Mouse (Mus musculus) macrophage (primary cell): ENCODE results near the gene Asb10. TPM values are rescaled to one million over a fixed set of nuclear protein-coding genes. Genes with fewer than 3 reads are reported as not detected.

Experiments used
- H3K27ac ChIP-seq: fragments of 350-480 bp; formaldehyde crosslinking; 2 replicates; pipeline ENCODE4 v1.9.0; 2021
- H3K36me3 ChIP-seq: fragments of 350-480 bp; formaldehyde crosslinking; 2 replicates; pipeline ENCODE4 v1.9.0; 2021; ENCODE audit errors: inconsistent target
- H3K4me3 ChIP-seq: fragments of 350-480 bp; formaldehyde crosslinking; 2 replicates; pipeline ENCODE4 v1.9.0; 2021; ENCODE audit errors: inconsistent target
- H3K79me2 ChIP-seq: fragments of 350-480 bp; formaldehyde crosslinking; 2 replicates; pipeline ENCODE4 v1.9.0; 2021; ENCODE audit errors: inconsistent target
- WGBS: methylation state at CpG from one replicate; pipeline ENCODE4 v1.1.7; 2026; ENCODE audit warnings: inconsistent platforms; ENCODE audit not compliant: missing documents; 5-methylcytosine and 5-hydroxymethylcytosine counted together
- polyA plus RNA-seq: library from polyadenylated mRNA; stranded (reverse); fragments of 250-400 nt; gene quantifications from 3 replicates; pipeline ENCODE4 v1.2.4, GENCODE M21; 2018; ENCODE audit warnings: inconsistent platforms

Asb10 gene
- polyA plus RNA-seq, 1 experiment from 2014 or later: 0.09 TPM

- Histone ChIP-seq H3K36me3 (peaks cover 81% of the 10 kb centered on the region), H3K79me2 (no peaks in the 10 kb centered on the region), H3K27ac (no peak overlapping the region), H3K4me3 (no peak overlapping the region)
- 94% methylated on average over 14 of the region's 14 CpGs for WGBS
Measured at GRCm38 (mm10) chr5:24490413-24490920, 50.3 kb downstream of the Asb10 start.

GRCm38 (mm10) chr5:24486738-24487137 lies 54.0 kb downstream of the Asb10 start:
- Histone ChIP-seq H3K4me3 (no peak overlapping the region), H3K79me2 (no peaks in the 10 kb centered on the region), H3K36me3 (peaks cover 61% of the 10 kb centered on the region), H3K27ac (no peak overlapping the region)
- 100% methylated on average over 5 of the region's 5 CpGs for WGBS

- 15% methylated on average over 8 of the region's 8 CpGs for WGBS
- no peaks in the 10 kb centered on the region for H3K79me2 ChIP-seq
- H3K36me3 ChIP-seq: peaks cover 60% of the 10 kb centered on the region
- H3K4me3 ChIP-seq: no peak overlapping the region
- no peak overlapping the region for H3K27ac ChIP-seq
Measured at GRCm38 (mm10) chr5:24486097-24486496, 54.7 kb downstream of the Asb10 start.

GRCm38 (mm10) chr5:24484963-24485362 lies 55.8 kb downstream of the Asb10 start:
- no peak overlapping the region for H3K27ac ChIP-seq
- no peaks in the 10 kb centered on the region for H3K79me2 ChIP-seq
- no peak overlapping the region for H3K4me3 ChIP-seq
- H3K36me3 ChIP-seq: peaks cover 60% of the 10 kb centered on the region
- WGBS: 89% methylated on average over 22 of the region's 22 CpGs

- H3K27ac ChIP-seq: no peak overlapping the region
- WGBS: 60% methylated on average over 11 of the region's 11 CpGs
Measured at GRCm38 (mm10) chr5:24483326-24483725, 57.5 kb downstream of the Asb10 start.

More at GRCm38 (mm10) chr5:24483326-24483725, 57.5 kb downstream of the Asb10 start:
- Histone ChIP-seq H3K79me2 (no peaks in the 10 kb centered on the region), H3K36me3 (peaks cover 61% of the 10 kb centered on the region), H3K4me3 (no peak overlapping the region)

Other genes with a start within 250 kb of the Asb10 start
- gene Kcnh2, start 189.4 kb downstream of the Asb10 start, polyA plus RNA-seq: 0.16 TPM in 1 of 3 replicates, not detected in the others
- gene Nos3, start 176.2 kb downstream of the Asb10 start, polyA plus RNA-seq: 0.12 TPM in 1 of 3 replicates, not detected in the others
- gene Atg9b, start 148.8 kb downstream of the Asb10 start, polyA plus RNA-seq: 0.67 to 4.7 TPM (median 1.4 TPM) in 3 replicates
- gene Abcb8, start 147.3 kb downstream of the Asb10 start, polyA plus RNA-seq: 9.0 to 25.4 TPM (median 23.2 TPM) in 3 replicates
- gene Asic3, start 127.6 kb downstream of the Asb10 start, polyA plus RNA-seq: not detected in 3 replicates
- 15.2 to 21.5 TPM (median 20.5 TPM) in 3 replicates for gene Cdk5, start 117.4 kb downstream of the Asb10 start, polyA plus RNA-seq
- 21.8 to 34.7 TPM (median 34.2 TPM) in 3 replicates for gene Slc4a2, start 117.1 kb downstream of the Asb10 start, polyA plus RNA-seq
- 30.5 to 41.6 TPM (median 31.5 TPM) in 3 replicates for gene Fastk, start 95.7 kb downstream of the Asb10 start, polyA plus RNA-seq
- 7.8 to 14.5 TPM (median 12.4 TPM) in 3 replicates for gene Tmub1, start 93.1 kb downstream of the Asb10 start, polyA plus RNA-seq
- 54.8 to 72.0 TPM (median 61.6 TPM) in 3 replicates for gene Agap3, start 88.8 kb downstream of the Asb10 start, polyA plus RNA-seq
- gene Gbx1, start 13.8 kb downstream of the Asb10 start, polyA plus RNA-seq: not detected in 3 replicates
- gene 4931409K22Rik, start 15.8 kb upstream of the Asb10 start, polyA plus RNA-seq: not detected in 3 replicates
- 38.9 to 54.7 TPM (median 41.4 TPM) in 3 replicates for gene Abcf2, start 36.5 kb upstream of the Asb10 start, polyA plus RNA-seq
- 11.4 to 35.1 TPM (median 34.5 TPM) in 3 replicates for gene Chpf2, start 45.8 kb upstream of the Asb10 start, polyA plus RNA-seq
- gene Smarcd3, start 83.4 kb upstream of the Asb10 start, polyA plus RNA-seq: 0.03 to 0.18 TPM in 2 of 3 replicates, not detected in the other
- gene Nub1, start 144.6 kb upstream of the Asb10 start, polyA plus RNA-seq: 57.4 to 97.0 TPM (median 76.5 TPM) in 3 replicates
- gene Wdr86, start 189.7 kb upstream of the Asb10 start, polyA plus RNA-seq: not detected in 3 replicates
- not detected in 3 replicates for gene Crygn, start 217.0 kb upstream of the Asb10 start, polyA plus RNA-seq